Mouse (Mus musculus) spleen, postnatal 0 days (tissue): ENCODE results near the gene 1190002N15Rik. TPM values are rescaled to one million over a fixed set of nuclear protein-coding genes. Genes with fewer than 3 reads are reported as not detected.

Experiments used
- polyA plus RNA-seq: library from polyadenylated mRNA; unstranded; fragments of >200 nt; fragmentation: Nextera tagmentation; extraction: Ambion mirVana; gene quantifications from 2 replicates; pipeline ENCODE4 v1.2.1, GENCODE M21; 2015

Gene 1190002N15Rik
- 5.4 and 6.3 TPM in 2 replicates for polyA plus RNA-seq

GRCm38 (mm10) chr9:94537970-94538822, at the start of gene 1190002N15Rik:
1190002N15Rik (minus strand) TSS chr9:94538081.

Other genes starting within 250 kb of the 1190002N15Rik start
- 2.1 and 3.4 TPM in 2 replicates for gene Slc9a9, start 131.8 kb upstream of the 1190002N15Rik start, polyA plus RNA-seq